Mouse (Mus musculus) lung, postnatal 25 days (tissue): ENCODE data around the gene S1pr1.
A peak's percentile ranks its signal among the peaks of the same experiment; 100 is the strongest.

Experiments used
- DNase-seq: peaks from one replicate; pipeline ENCODE4 v3.0.0; 2022; ENCODE audit warnings: low spot score

The S1pr1 gene

DNA sequence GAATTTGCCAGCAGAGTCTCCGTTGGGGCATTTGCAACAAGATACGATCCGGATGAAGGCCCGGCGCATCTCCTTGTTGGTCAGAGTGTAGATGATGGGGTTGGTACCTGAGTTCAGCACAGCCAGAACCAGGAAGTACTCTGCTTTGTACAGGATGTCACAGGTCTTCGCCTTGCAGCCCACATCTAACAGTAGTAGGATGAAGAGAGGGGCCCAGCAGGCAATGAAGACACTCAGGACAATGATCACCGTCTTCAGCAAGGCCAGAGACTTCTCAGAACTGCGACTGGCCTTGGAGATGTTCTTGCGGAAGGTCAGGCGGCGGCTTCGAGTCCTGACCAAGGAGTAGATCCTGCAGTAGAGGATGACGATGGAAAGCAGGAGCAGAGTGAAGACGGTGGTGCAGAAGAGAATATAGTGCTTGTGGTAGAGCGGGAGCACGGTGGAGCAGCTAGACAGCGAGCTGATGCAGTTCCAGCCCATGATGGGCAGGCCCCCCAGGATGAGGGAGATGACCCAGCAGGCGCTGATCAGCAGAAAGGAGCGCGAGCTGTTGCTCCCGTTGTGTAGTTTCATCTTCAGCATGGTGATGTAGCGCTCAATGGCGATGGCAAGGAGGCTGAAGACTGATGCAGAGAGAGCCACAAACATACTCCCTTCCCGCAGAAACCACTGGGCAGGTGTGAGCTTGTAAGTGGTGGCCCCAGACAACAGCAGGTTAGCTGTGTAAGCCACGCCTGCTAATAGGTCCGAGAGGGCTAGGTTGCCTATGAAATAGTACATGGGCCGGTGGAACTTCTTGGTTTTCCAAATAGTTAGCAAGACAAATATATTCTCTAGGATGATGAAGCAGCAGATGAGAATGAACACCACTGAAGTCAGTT, 2.7 kb downstream of the S1pr1 start:
- no peak for DNase-seq

DNA sequence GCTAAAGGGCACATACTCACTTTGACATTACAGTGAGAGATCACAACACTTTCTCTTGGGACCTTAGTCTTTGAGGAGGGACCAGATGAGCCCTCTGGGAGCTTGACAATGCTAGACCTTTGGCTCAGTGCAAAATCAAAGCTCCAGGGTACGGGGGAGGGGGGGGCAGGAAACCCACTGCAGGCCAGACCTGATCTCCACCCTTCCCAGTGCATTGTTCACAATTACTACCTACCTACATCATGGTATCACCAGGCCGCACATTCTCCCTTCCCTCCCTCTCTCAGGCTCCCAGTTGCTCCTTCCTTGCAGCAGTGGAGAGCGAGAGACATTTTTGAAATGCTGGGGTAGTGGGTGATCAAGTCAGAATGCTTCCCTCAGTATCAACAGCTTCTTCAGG, 3.5 kb downstream of the S1pr1 start:
- peak; percentile 25 for DNase-seq

DNA sequence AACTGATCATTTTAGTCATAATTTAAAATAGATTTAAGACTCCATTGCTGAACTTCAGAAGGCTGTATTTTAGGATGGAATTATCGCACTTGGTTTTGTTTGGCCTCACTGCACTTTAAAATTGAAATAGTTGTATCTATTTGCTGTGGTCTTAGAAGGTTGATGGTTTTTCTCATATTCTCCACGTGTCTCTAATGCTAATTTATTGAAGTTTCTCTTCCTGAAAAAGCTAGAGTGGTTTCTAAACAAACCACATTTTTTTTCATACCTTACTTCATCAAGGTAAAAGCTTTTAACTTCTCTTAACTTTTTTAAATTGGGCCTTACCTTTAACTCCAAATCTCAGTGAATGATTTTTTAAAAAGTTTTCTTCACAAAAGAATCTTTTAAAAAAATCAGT, 4.8 kb downstream of the S1pr1 start:
- no peak for DNase-seq

DNA sequence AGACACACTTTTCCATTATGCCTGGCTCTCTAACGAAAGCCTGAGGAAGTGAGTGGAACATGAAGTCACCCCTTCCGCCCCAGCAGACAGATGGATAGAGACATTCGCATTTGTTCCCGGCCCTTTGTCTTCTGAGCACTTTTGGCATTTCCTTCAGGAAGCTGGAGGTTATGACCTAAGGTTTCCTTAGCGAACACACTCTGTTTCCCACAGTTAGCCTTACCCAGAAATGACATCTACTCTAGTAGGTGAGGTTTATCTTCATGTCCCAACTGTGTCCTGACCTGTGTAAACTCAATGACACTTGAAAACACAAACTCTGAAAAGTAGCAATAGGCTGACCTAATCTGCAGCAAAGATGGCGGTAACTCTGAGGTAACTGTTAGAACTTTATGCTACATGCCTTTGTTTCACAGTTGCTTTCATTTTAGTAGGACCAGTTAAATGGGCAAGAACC, 5.7 kb downstream of the S1pr1 start:
- DNase-seq, result peak; percentile 83

DNA sequence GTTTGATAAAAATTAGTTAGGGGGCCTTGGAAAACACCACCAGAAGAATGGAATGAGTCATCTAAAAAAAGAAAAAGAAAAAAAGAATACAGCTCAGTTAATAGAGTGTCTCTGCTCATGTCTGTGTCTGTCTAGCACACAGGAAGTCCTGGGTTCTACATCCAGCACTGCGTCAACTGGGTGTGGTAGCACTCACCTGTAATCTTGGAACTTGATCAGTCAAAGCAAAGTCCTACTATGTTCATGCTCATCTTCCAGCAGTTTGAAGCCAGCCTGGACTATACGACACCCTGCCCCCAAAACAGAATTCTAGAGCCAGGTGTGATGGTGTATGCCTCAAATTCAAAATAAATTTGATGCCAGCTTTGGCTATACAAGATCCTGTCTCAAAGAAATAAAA, 8.1 kb downstream of the S1pr1 start:
- no peak for DNase-seq

DNA sequence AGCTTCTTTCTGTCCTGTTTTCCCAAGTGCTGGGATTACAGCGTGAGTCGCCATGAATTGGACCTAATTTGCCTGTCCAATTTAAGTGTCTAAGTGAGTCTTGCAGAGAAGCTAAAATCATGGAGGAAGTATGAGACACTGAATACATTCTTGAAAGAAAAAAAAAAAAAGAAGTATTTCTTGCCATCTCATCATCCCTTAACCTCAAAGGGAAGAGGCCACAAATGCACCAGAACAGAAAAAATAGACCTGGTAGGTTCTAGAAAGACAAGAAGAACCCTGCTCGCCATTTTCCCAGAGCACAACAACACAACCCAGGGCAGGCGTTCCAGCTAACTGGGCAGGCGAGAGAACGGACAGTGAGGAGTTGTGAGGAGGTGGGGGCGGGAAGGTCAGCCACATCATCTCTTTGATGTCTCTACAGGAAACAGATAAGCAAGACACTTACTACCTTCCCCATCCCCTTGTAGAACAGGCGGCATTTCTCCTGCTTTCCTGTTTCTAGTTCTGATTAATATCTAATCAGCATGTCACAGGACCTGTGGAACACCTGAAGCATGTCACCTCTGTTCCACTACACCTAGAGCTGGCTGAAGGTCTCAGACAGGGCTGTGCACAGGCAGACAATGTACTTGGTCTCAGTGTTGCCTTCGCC, 10.5 kb downstream of the S1pr1 start:
- DNase-seq, result no peak

DNA sequence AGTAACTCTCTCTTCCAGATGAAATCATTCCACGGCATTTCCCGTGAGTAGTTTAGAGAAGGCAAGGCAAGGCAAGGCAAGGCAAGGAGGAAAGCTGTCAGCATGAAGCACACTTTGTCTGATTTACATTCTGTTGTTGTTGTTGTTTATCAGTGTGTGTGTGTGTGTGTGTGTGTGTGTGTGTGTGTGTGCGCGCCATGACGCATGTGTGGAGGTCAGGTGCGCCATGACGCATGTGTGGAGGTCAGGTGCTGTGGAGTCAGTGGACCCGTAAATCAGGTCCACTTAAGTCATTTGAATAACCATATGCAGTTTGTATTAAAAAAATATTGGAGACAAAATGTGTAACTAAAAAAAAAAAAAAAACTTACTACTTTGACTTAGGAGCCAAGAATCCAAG, 11.2 kb downstream of the S1pr1 start:
- DNase-seq, result no peak

DNA sequence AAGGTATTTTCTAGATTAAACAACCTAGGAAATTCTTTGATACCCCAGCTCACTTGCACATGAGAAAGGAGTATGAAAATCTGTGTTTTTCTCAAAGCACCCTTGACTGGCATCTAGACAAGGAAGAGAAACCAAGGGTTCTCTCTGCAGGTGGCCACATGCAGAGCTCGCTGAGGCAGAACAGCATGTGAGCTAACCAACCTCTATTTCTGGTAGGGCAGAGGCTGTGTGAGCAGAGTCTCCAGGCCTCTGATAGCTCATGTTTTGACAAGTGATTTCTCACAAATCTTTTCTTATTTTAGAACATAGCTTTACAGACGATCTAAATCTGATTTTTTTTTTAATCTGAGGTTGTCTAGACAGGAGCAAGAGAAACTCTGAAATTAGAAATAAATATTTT, 12.8 kb downstream of the S1pr1 start:
- peak; percentile 23 for DNase-seq

DNA sequence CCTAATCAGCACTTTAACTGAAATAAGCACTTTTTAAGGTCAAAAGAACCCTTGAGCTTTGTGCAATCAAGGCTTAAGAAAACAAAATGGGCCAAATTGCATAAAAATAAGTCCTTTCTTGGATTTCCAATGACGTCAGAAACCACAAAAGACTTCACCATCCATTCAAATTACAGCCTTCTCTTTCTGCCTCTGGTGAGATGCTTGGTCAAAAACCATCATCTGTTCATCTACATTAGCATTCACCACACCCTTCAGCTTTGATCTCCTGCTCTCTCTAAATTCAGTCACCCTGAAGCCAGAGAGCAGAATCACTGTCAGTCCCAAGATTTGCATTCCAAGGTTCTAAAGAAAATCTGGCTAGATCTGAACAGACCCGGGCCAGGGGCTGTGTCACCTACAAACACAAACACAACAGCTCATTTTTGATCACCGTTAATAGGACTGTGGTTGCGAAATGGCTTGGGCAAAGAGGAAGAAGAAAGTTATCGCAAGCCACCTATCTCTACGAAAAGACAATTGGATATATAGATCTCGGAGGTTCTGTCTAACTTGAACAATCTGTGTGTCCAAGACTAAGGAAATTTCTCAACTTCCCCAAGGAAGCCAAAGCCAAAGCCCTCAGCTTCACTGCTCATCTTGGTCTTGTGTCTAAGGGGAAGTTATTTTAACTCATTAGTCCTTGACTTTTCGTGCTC, 19.5 kb downstream of the S1pr1 start:
- DNase-seq, result no peak

DNA sequence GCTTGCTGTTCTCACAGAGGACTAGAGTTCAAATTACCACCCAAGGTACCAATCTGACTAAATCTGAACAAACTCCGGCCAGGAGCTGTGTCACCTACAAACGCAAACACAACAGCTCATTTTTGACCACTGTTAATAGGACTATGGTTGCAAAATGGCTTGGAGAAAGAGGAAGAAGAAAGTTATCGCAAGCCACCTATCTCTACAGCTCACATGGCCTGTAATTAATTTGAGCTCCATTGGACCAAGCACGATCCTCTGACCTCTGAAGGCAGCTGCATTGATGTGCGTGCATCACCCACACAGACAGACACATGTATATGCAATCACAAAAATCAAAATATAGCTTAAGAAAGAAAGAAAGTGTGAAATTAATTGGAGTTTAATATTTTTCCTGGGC, 20.7 kb downstream of the S1pr1 start:
- DNase-seq, result no peak

DNA sequence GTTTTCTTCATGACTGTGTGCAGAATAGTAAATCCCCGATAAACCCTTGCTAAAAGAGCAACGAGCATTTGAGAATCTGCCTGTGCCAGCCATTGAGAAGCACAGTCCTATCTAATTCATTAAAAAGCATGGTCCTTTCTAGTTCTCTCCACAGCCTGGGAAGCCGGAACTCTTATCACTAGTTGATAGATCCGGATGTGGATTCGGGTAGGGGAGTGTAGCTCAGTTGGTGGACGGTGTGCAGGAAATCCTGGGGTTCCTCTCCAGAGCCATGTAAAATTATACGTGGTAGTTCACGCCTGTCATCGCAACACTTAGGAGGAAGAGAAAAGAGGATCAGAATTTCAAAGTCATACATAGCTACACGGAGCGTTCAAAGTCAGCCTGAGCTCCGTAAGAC, 21.5 kb downstream of the S1pr1 start:
- DNase-seq, result no peak

DNA sequence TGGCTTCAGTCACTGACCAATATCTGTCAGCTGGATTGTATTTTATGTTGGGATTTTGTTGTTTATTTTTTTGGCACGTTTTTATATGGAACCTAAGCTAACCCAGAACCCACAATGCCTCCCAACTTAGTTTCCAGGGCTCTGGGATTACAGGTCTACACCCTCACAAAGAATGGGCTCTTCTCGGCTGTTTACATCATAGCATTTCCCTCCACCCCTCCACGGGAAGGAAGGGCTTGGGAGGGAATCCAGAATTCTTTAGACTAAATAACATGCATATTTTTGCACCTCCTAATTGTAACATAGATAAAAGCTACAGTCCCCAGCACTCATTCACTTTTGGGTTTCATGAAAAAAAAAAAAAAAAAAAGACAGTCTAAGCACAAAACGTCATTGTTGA, 22.0 kb downstream of the S1pr1 start:
- DNase-seq, result peak; percentile 41

DNA sequence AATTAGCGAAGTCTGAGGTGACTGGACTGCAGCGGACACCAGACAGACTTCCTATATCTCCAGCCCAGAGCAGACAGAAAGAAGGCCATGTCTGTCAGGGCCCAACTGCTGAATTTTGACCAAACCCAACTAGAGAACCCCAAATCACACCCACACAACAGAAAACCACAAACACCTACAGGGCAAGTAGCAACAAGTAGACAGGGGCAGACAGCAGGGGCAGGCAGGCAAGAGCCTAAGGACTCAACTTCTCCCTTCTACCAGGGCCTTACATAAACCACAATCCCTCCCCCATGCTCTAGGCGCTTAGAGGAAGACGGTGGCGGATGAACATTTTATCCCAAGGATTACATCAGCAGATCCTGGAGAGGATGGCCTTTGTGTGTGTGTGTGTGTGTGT, 22.5 kb downstream of the S1pr1 start:
- DNase-seq, result no peak

DNA sequence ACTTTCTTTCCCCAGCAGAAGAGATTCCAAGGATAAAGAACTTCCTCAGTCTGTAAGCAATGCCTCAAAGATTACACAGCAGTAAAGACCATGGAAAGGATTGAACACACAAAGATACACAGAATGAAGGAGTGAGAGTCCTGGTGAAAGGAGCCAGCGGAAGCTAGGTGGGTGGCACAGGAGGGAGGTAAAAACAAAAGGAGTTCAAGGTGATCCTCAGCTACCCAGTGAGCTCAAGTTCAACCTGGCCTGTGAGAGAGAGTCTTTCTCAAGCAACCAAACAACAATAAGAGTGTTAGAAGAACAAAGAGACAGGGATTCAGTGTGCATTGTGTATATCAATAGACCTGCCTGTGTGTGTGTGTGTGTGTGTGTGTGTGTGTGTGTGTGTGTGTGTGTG, 25.0 kb downstream of the S1pr1 start:
- no peak for DNase-seq

DNA sequence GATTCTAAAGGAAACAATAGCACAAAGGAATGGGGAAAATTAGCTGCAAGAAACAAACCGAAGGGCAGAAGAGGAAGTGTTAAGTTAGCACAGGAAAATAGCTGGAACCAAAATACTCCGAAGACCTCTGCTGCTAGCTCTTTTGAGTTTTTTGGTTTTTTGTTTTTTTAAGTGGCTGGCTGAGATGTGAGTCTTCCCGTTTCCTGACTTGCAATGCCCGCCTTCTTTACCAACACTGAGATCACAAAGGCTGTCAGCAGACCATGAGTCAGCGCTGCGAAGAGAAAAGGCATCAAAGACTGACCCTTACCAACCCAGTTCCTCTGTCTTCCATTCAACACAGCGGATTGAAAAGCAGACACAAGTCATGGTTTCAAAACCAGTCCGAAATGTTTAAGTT, 25.5 kb downstream of the S1pr1 start:
- DNase-seq, result peak; percentile 53

DNA sequence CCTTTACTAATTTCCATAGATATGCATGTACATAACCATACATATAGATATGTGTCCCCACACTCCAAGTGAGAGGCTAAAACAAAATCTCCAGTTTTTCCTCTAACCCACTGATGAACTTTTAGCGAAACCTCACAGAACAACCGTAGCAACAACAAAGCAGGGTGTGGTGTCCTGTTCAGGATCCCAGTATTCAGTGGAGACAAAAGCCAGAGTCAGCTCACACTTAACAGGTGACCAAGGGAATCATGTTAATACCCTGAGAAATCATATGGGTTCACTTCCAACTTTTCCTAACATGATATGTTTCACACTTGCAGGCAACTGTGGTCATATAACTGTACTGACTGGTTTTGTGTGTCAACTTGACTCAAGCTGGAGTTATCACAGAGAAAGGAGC, 27.1 kb downstream of the S1pr1 start:
- no peak for DNase-seq

DNA sequence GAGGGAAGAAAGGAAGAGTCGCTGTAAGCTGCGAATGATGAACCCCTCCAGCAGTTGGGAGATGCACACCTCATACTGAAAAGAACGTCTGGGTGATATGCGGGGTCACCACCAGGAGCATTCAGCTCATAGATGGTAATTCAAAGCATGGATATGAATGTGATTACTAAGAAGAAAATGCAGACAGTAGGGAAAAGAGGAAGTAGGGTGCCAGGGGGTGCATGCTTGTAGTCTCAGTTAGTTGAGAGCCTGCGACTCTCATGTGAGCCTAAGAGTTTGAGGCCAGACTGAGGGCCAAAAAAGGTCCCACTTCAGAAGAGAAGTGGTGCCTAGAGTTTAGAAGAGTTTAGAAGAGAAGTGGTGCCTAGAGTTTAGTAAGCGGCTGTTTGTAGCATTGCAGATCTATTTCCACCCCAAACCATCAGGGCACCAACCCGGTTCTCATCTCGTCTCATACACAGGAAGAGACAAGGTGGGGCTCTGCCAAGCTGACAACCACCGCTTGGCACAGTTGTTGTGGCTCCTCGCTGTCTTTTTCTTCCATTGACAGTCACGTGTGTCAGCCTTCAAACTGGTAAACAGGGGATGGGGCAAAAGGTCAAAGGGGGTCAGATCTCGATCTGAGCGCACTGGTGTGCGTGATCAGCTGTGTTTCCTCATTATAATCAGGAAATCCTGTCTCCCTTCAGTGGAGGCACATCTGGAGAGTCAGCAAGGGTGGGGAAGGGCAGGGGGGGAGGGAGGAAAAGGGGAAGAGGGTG, 32.4 kb downstream of the S1pr1 start:
- DNase-seq, result peak; percentile 89

DNA sequence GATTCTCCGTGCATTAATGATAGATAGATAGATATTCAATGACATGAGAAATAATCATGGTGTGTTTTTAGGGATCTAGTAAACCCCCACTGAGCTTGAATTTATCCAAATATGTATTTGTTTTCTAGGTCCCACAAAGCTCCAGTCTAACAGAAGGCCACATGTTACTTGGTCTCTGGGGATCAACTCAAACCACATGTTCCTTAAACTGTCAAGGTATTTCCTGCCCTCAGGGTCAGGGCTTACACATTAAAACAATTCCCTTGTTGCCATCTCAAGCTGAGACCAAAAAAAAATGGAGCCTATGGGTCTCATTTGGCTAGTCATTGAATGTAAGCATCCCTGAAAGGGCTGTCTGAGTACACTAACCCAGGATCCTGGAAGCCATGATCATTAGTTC, 33.7 kb downstream of the S1pr1 start:
- no peak for DNase-seq

DNA sequence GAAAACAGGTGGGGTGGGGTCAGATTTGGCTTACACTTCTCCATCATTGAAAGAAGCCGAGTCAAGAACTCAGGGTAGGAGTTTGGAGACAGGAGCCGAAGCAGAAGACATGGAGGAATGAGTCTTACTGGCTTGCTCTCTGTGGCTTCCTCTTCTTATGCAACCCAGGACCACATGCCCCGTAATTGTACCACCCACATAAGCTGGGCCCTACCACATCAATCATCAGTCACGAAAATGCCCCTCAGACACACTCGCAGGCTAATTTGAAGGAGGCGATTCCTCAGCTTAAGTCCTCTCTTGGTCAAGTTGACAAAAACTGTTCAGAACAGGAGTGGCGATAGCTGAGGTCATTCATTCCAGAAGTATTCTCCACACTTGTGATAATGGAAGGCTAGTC, 35.9 kb downstream of the S1pr1 start:
- DNase-seq, result no peak

DNA sequence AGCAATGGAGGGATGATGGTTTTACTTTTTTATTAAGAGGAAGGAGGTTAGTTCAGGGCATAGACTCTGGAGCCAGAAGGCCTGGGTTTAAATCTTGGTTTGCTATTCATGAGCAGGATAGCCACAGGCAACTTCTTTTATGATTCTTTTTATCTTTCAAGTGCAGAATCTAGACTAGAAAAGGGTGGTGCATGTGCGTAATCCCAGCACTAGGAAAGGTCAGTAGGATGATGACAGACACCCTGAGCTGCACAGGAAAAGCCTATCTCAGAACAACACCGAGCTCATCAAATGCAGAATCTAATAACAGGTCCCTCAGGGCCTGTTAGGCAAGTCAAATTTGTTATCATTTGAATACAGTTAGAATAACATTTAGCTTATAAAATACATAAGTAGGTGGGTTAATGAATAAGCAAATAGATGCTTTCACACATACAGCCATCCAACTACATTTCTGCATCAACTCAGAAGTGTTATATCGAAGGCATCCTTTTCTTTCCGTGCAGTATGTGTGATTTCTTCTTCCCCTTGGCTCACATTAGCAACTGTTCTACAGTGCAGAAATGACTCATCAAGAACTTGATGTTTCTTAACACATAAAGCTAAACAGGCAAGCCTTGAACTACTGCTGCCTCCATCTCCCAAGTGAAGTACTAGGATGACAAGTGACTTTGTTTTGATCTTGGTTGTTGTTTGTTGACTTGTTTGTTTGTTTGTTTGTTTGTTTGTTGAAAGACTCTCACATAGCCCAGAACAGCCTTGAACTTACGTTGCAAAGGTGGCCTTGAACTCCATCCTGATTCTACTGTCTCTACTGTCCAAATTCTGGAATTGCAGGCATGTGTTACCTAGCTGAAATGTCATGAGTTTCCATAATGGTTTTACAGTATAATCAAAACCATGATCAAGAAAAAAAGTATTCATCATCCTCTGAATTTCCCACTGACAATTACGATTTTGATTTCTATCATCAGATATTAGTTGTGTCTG, 39.0 kb downstream of the S1pr1 start:
- DNase-seq, result no peak

DNA sequence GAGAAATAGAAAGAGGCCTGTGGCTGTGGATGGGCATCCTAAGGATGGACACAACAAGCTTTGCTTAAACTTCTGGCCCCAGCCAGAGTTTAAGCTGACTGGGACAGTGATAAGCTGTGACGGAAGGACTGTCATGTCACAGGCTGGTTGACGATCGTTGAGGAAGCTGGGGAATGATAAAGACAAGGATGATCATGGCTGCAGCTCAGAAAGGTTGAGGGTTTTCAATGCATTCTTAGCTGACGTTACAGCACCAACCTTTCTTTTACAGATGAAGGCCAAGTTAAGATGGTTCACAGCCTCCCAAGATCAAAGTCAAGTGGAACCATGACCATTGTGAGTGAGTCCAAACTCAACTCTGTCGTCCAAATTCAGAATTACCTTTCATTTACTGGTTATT, 40.2 kb downstream of the S1pr1 start:
- no peak for DNase-seq
